Mouse (Mus musculus): ENCODE results near the gene Dbnl.
A peak's percentile ranks its signal among the peaks of the same experiment; 100 is the strongest.

Gene Dbnl

DNA sequence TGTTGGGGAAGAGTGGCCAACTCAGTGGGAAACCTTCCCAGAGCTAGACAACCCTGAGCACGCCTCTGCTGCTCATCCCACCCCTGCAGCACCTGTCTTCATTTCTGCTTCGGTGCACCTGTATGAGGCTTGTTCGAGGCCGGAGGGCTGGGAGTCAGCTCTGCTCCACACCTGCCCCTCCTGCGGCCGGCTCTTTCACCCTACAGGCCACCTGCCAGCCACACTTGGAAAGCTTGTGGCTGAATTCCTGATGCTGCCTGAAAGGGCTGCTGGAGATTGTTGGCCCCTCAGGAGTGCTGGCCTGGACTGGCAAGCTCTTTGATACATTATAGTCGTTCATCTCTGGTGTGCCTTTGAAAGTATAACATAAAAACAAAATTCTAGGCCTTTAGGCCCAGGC, 52.1 kb downstream of the Dbnl start:
- DNase-seq: no peak

DNA sequence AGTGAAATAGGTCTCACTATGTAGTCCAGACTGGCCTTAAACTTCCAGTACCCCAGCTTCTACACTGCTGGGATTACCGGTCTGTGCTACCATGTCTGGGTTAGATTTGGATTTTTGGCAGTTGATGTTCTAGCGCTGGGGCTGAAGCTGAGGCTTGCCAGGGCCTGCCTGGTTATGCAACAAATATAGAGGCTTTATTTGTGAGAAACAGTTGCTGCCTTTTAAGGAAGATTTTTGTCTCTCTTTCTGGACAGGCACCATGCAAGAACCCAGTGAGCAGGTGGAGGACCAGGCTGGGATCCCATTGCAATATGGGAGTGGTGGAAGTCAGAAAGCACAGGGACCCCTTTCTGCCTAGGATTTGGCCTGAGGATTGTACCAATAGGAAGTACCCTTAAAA, 53.5 kb downstream of the Dbnl start:
- DNase-seq: no peak

DNA sequence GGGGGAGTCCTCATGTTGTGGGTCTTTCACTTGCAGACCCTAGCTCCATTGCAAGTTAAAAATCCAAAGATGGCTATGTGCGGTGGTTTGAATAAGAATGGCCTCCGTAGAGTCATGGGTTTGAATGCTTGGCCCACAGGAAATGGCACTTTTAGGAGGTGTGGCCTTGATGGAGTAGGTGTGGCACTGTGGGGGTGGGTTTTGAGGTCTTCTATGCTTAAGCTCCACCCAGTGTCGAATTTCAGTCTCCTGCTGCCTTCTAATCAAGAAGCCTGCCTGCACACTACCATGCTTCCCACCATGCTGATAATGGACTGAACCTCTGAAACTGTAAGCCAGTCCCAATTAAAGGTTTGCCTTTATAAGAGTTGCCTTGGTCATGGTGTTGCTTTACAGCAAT, 54.8 kb downstream of the Dbnl start:
- DNase-seq: no peak

DNA sequence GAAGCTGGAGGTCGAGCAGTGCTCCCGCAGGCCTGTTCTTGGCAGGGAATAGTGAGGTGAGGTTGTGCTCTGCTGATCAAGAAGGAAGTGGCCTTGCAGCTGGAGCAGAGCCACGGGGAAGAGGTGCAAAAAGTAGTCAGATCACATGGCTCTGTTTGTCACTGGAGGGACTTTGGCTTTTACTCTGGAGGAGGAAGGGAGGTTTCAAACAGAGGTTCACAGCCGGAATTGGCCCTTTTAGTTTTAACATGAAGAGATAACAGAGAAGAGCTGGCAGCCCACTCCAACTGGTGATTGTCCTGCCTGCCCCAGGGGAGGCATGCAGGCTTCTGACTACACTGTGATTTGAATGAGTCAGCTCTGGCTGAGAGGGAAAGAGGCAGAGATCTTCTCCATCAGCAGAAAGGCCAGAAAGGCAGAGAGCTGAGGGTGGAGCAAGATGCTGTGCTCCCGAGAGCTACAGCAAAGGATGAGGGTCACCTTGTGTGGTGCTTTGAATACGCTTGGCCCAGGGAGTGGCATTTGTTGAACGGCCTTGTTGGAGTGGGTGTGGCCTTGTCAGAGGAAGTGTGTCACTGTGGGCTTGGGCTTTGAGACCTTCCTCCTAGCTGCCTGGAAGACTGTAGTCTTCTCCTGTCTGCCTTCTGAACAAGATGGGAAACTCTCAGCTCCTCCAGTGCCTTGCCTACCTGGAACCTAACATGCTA, 58.5 kb downstream of the Dbnl start:
- DNase-seq: peak; percentile 58 to 60

DNA sequence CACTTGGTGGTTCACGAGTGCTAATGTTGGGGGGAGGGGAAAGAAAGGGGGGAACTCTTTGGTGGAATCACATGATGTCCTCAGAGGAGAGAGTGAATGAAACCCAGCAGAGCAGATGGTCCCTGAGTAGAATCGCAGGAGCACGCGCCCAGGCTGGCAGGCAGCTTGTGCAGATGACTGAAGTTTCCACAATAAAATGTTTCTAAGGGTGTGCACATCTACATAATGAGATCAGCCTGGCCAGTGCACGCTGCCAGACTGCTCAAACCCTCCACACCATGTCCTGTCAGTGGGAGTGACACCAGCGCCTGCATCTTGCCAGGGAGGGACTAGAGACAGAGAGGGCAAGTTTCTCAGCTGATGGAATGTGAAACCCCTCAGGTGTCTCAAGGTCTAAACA, 60.5 kb downstream of the Dbnl start:
- DNase-seq: peak in 1 of 2 experiments; percentile 38

DNA sequence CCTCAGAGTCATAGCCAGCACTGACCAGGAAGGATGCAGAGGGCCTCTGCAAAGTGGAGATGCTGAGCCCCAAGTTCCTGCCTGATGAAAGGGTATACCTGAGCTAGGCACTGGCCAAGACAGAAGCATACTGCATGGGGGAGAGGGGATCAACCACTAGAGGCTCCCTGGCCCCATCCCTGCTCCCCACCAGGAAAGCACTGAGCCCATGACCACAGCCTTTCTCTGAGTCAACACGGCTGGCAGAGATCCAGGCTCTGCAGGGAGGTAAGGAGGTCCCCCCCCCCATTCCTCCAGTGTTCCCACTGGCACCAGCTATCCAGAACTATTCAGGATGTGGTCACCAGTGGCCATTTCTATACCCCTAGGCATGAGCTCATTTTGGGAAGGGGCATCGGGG, 61.0 kb downstream of the Dbnl start:
- no peak for DNase-seq

DNA sequence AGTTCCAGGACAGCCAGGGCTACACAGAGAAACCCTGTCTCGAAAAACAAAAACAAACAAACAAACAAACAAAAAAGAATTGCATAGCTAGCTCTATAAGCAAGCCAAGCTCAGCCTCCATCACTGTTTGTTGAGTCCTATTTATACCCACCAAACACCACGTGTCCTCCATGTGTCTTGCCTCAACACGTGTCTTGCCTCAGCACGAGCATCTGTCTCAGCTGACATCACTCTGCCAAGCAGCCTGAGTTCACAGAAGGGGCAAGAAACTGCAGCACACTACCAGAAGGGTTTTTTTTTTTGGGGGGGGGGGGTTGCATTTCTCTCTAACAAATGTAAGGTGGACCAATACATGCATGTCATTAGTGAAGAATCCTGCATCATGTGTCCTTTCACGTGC, 62.2 kb downstream of the Dbnl start:
- no peak for DNase-seq
